Mouse (Mus musculus) mesoderm, embryonic 11.5 days (tissue): ENCODE measurements at regions not wholly inside any gene's neighbourhood (a gene's known extent, or its start where the extent isn't known, plus 50 kb on each side); places are given as distances from the start of the nearest gene placed in this dataset.
A peak's percentile ranks its signal among the peaks of the same experiment; 100 is the strongest.
"Not testable (repeated sequence)": the region's sequence is repeated elsewhere in the genome, so short reads cannot be mapped to it uniquely, and the experiment has no call there.

ENCODE experiments used
- DNase-seq: peaks from one replicate; pipeline ENCODE4 v3.0.0-alpha.2; 2012; ENCODE audit warnings: low read depth, low spot score

GRCm38 (mm10) chr17:17293932-17294534, 80.1 kb upstream of the Riok2 start:
- DNase-seq, result peak; percentile 80

- DNase-seq, result not testable (repeated sequence)
Measured at GRCm38 (mm10) chr17:17295037-17295436, 79.1 kb upstream of the Riok2 start.

- not testable (repeated sequence) for DNase-seq
Measured at GRCm38 (mm10) chr17:17303496-17303895, 70.6 kb upstream of the Riok2 start.
